Mouse (Mus musculus) forebrain, postnatal 0 days (tissue): ENCODE measurements around the gene Ralgapb. TPM values are rescaled to one million over a fixed set of nuclear protein-coding genes. Genes with fewer than 3 reads are reported as not detected.

Experiments
- ATAC-seq: fragments of 200-750 bp; cut with Nextera tagmentation; 2 replicates; pipeline ENCODE4 v1.8.0; 2017; ENCODE audit warnings: mild to moderate bottlenecking, moderate library complexity
- DNase-seq: peaks from one replicate; pipeline ENCODE4 v3.0.0-alpha.2; 2015
- H3K27ac ChIP-seq: fragments of 300-500 bp; sonication (generic); 2 replicates; pipeline ENCODE4 v1.5.1; 2014; ENCODE audit warnings: low read depth, mild to moderate bottlenecking, antibody characterized with exemption, low read length, moderate library complexity, mixed read lengths
- H3K27me3 ChIP-seq: fragments of 300-500 bp; sonication (generic); 2 replicates; pipeline ENCODE4 v1.6.1; 2014; ENCODE audit warnings: mild to moderate bottlenecking, low read length, mixed read lengths; ENCODE audit not compliant: insufficient read depth
- H3K36me3 ChIP-seq: fragments of 300-500 bp; sonication (generic); 2 replicates; pipeline ENCODE4 v1.6.1; 2014; ENCODE audit warnings: mild to moderate bottlenecking, moderate library complexity; ENCODE audit not compliant: insufficient read depth
- H3K4me1 ChIP-seq: fragments of 300-500 bp; sonication (generic); 2 replicates; pipeline ENCODE4 v1.6.1; 2014; ENCODE audit warnings: antibody characterized with exemption; ENCODE audit not compliant: insufficient read depth
- H3K4me2 ChIP-seq: fragments of 300-500 bp; sonication (generic); 2 replicates; pipeline ENCODE4 v1.6.1; 2014; ENCODE audit warnings: low read depth, mild to moderate bottlenecking, moderate library complexity
- H3K4me3 ChIP-seq: fragments of 300-500 bp; sonication (generic); 2 replicates; pipeline ENCODE4 v1.5.1; 2014; ENCODE audit warnings: low read depth, low read length, mixed read lengths
- H3K9ac ChIP-seq: fragments of 300-500 bp; sonication (generic); 2 replicates; pipeline ENCODE4 v1.6.1; 2014; ENCODE audit warnings: mild to moderate bottlenecking
- H3K9me3 ChIP-seq: fragments of 300-500 bp; sonication (generic); 2 replicates; pipeline ENCODE4 v1.6.1; 2016; ENCODE audit warnings: low read length
- CTCF ChIP-seq: sonication (generic); IDR thresholded peaks from 2 replicates; pipeline ENCODE4 v1.5.1; 2016; ENCODE audit warnings: antibody characterized with exemption, control low read depth, low read depth
- WGBS: fragments of 180-500 bp; shearing (Covaris S2); extraction: QIAGEN DNeasy Blood & Tissue Kit; methylation state at CpG from one replicate; pipeline ENCODE4 v1.1.7; 2014; 5-methylcytosine and 5-hydroxymethylcytosine counted together
- polyA plus RNA-seq: library from polyadenylated mRNA; unstranded; fragments of >200 nt; fragmentation: Nextera tagmentation; extraction: Ambion mirVana; gene quantifications from 2 replicates; pipeline ENCODE4 v1.2.1, GENCODE M21; 2015
- total RNA-seq: library from RNA; depleted of rRNA; stranded (reverse); fragments of >200 nt; gene quantifications from 2 replicates; pipeline ENCODE4 v1.2.3, GENCODE M21; 2014

The Ralgapb gene
- total and polyA plus RNA-seq, 2 experiments from 2014 or later, result 16.6 to 55.5 TPM

- Histone ChIP-seq H3K27ac (no peak within 1 kb of the TSS), H3K36me3 (peaks cover 14% of the 10 kb centered on the region), H3K27me3 (no peaks in the 10 kb centered on the region), H3K4me1 (no peaks in the 10 kb centered on the region), H3K4me2 (no peak within 1 kb of the TSS), H3K9ac (no peak within 1 kb of the TSS), H3K9me3 (no peaks in the 10 kb centered on the region), H3K4me3 (no peak within 1 kb of the TSS)
- WGBS, result 79% methylated on average over 11 of the region's 11 CpGs
- no peak for ATAC-seq
- no peak for DNase-seq
- no peak for TF ChIP-seq CTCF
Observed at GRCm38 (mm10) chr2:158501836-158502812, 92.5 kb downstream of the Ralgapb start, which contains the start of gene Adig. TSS of gene Adig (plus strand) at chr2:158502612.

- Histone ChIP-seq H3K9ac (no peak overlapping the region), H3K4me1 (no peaks in the 10 kb centered on the region), H3K4me3 (no peak overlapping the region), H3K27ac (no peak overlapping the region), H3K27me3 (no peaks in the 10 kb centered on the region), H3K9me3 (no peaks in the 10 kb centered on the region), H3K4me2 (no peak overlapping the region), H3K36me3 (peaks cover 11% of the 10 kb centered on the region)
- DNase-seq (no peak), ATAC-seq (no peak)
- WGBS, result 81% methylated on average over 7 of the region's 7 CpGs
- no peak for TF ChIP-seq CTCF
Observed at GRCm38 (mm10) chr2:158503226-158503625, 93.6 kb downstream of the Ralgapb start.

GRCm38 (mm10) chr2:158503671-158504070 lies 94.0 kb downstream of the Ralgapb start:
- no peak for TF ChIP-seq CTCF
- WGBS, result 66% methylated on average over 4 of the region's 4 CpGs
- Histone ChIP-seq H3K27me3 (no peaks in the 10 kb centered on the region), H3K4me1 (no peaks in the 10 kb centered on the region), H3K4me2 (no peak overlapping the region), H3K4me3 (no peak overlapping the region), H3K9me3 (no peaks in the 10 kb centered on the region), H3K27ac (no peak overlapping the region), H3K36me3 (peaks cover 7% of the 10 kb centered on the region), H3K9ac (no peak overlapping the region)
- ATAC-seq, result no peak
- DNase-seq, result no peak

- Histone ChIP-seq H3K9me3 (no peaks in the 10 kb centered on the region), H3K4me1 (no peaks in the 10 kb centered on the region), H3K27me3 (no peaks in the 10 kb centered on the region), H3K4me3 (no peak overlapping the region), H3K9ac (no peak overlapping the region), H3K27ac (no peak overlapping the region), H3K4me2 (no peak overlapping the region), H3K36me3 (no peaks in the 10 kb centered on the region)
- DNase-seq (no peak), ATAC-seq (no peak)
- no peak for TF ChIP-seq CTCF
- 80% methylated on average over 5 of the region's 5 CpGs for WGBS
Observed at GRCm38 (mm10) chr2:158506475-158506874, 96.8 kb downstream of the Ralgapb start.

GRCm38 (mm10) chr2:158507046-158507445 lies 97.4 kb downstream of the Ralgapb start:
- ATAC-seq (no peak), DNase-seq (no peak)
- no peak for TF ChIP-seq CTCF
- Histone ChIP-seq H3K4me2 (no peak overlapping the region), H3K4me3 (no peak overlapping the region), H3K4me1 (no peaks in the 10 kb centered on the region), H3K36me3 (no peaks in the 10 kb centered on the region), H3K27ac (no peak overlapping the region), H3K9ac (no peak overlapping the region), H3K9me3 (no peaks in the 10 kb centered on the region), H3K27me3 (no peaks in the 10 kb centered on the region)
- 94% methylated on average over 10 of the region's 10 CpGs for WGBS

- H3K9me3 ChIP-seq, result no peaks in the 10 kb centered on the region
- no peak overlapping the region for H3K4me3 ChIP-seq
- no peak overlapping the region for H3K4me2 ChIP-seq
- no peak for ATAC-seq
- no peak overlapping the region for H3K27ac ChIP-seq
- H3K4me1 ChIP-seq, result no peaks in the 10 kb centered on the region
- no peak for DNase-seq
- no peaks in the 10 kb centered on the region for H3K27me3 ChIP-seq
- 74% methylated on average over 6 of the region's 6 CpGs for WGBS
- no peak for TF ChIP-seq CTCF
- no peaks in the 10 kb centered on the region for H3K36me3 ChIP-seq
- no peak overlapping the region for H3K9ac ChIP-seq
Observed at GRCm38 (mm10) chr2:158510665-158511064, 101.0 kb downstream of the Ralgapb start.

- Histone ChIP-seq H3K36me3 (no peaks in the 10 kb centered on the region), H3K27ac (no peak within 1 kb of the TSS), H3K9ac (no peak within 1 kb of the TSS), H3K9me3 (no peaks in the 10 kb centered on the region), H3K27me3 (no peaks in the 10 kb centered on the region), H3K4me3 (no peak within 1 kb of the TSS), H3K4me2 (no peak within 1 kb of the TSS), H3K4me1 (no peaks in the 10 kb centered on the region)
- WGBS, result 84% methylated on average over 10 of the region's 10 CpGs
- no peak for ATAC-seq
- no peak for DNase-seq
- no peak for TF ChIP-seq CTCF
Observed at GRCm38 (mm10) chr2:158512528-158512927, 102.9 kb downstream of the Ralgapb start, which contains the start of gene Arhgap40. TSS of gene Arhgap40 (plus strand) at chr2:158512796.
